Mouse (Mus musculus) kidney, postnatal 25 days (tissue): ENCODE measurements around the gene Slc39a5.

ENCODE experiments used
- DNase-seq, 2 experiments: peaks; one replicate each; pipeline ENCODE4 v3.0.0; 2021; ENCODE audit warnings: mixed read lengths in 2 of 2

Slc39a5 gene

GRCm38 (mm10) chr10:128409692-128410559 is 8.9 kb upstream of the Slc39a5 start:
- DNase-seq: peak; percentile 99

DNA sequence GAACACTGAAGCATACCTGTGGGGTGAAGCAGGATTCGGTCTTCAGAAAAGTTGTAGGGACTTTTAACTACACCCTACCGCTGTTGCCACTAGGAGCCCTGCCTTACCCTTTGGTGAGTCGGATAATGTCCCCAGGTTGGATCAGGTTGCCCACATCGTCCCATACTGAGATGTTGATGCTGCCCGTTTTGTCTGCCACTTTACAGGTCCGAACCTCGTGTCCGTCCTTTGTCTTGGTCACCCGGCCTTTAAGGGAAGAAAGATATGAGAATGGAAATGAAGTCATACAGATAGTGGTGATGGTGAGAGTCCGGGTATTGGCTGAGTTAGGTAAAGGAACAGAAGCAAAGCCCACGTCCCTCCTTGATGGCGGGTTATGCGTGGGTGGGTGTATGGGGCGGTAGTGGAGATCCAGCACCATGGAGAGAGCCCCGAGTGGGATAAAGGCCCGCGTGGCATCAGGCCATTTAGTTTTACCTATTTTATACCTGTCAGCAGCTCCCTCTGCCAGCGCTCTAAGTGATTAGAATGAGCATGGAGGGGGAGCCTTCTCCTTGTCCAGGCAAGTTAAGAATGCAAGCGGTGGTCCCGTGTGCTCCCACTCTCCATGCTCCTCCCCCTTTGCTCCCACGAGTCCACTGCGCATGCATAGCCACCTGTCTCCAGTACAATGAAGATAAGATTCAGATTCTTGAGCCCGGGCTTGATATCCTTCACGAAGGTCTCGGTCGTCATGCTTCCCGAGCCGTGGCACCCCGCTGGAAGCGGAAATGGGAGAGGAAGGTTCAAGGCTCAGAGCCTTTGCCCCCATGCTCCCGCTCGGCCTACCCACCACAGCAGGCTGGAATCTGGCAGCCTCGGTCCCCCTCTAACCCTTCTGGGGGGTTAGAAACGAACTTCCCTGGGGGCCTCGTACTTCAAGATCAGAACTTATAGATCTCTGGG is 7.8 kb upstream of the Slc39a5 start:
- peak; percentile 29 to 61 for DNase-seq

DNA sequence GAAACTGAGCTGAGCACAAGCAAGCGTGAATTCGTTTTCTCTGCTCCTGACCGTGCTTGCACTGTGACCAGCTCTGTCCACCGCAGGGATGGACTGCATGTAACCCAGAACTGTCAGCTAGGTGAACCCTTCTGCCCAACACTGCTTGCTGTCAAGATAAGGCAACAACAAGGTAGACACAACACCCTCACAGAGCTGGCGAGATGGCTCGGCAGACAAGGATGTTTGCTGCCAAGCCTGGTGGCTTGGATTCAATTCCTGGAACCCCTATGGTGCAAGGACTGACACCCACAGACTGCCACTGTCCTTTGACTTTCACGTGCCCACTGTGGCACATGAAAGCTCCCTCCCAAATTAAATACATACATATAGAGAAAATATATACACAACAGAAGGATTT is 2.9 kb upstream of the Slc39a5 start:
- no peak for DNase-seq

DNA sequence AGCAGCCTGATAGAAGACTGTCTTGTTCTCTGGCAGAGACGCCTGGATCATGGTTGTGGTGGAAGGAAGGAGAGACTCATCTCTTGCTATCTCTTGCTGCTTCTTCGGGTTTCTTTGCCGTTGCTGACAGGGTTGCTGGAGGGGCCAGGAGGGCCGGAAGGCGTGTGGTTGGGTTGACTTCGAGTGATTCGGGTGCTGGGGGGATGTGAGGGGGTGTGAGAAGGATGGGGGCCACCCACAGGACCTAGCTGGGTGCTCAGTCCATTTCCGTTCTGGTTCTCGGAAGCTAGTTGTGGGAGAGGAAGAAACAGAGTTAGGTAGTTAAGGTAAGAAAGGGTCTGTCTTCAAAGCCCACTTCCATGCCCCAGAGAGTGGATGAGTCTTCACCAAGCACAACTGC is 609 bp upstream of the Slc39a5 start:
- DNase-seq: peak in 1 of 2 experiments; percentile 38

- peak; percentile 76 to 90 for DNase-seq
Measured at GRCm38 (mm10) chr10:128400338-128400737, 691 bp downstream of the Slc39a5 start.

DNA sequence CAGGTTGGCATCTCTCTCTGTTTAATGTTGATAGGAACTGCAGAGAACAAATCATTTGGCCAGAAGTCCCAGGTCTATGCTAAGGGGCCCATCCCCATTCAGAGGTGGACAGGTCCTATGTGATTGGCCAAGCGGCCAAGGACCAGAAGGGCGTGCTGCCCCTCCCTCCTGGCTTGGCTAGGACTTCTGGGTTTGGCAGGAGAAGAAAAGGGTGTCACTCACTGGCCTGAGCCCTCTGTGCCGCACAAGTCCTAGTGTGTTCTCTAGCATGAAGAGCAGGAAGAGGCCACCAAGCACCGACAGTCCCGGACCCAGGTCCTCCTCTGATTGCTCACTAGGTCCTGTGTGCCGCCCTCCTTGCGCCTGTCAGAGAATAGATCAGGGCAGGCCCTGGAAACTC is 3.6 kb downstream of the Slc39a5 start:
- DNase-seq: peak in 1 of 2 experiments; percentile 54

DNA sequence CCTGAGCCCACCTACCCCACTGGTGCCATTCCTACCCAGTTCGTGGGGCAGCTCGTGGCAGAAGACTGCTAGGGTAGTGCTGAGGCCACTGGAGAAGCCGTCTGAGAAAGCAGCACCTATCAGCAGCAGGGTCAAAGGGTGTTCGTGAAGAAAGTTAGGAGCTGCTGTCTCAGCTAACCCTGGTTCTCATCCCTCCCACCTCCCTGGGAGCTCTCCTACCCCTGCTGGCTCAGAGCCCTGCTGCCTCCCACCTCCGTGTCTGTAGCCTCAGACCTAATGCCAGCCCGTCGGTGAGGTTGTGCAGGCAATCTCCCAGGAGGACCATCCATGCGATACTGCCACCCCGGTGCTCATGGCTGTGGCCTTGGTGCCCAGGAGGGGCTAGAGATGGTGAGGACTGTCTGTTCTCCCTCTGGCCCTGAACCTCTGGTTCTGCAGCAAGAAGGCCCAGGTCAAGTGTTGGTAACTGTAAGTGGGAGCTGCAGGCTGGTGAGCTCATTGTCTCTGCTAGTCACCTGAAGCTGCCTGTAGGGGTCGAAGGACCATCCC is 4.2 kb downstream of the Slc39a5 start:
- DNase-seq: peak; percentile 60 to 75

DNA sequence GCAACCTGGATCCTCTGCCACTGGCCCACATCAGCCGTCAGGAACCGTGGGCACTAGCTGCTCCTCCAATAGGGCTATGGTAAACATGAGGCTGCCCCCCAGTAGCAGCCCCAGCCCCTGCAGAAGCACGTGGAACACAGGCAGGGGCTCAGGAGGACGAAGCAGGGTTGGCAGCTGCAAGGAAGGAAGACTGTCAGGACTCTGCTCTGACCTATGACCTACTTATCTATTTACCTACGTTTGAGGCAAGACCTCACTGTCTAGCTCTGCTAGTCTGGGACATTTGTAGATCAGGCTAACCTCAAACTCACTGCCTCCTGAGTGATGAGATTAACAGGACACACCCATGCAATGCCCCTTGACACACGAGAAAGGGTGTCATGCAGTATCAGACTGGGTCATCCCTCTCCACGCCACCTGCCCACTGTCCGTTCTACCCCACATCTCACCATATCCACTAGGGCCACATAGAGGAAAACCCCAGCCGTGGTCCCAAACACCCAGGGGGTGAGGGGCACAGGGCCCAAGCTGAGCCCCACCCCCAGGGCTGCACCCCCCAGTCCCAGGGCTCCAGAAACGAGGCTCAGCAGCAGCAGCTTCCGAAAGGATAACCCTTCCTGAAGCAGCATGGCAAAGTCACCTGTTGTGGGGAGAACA is 4.9 kb downstream of the Slc39a5 start:
- DNase-seq: peak in 1 of 2 experiments; percentile 33

GRCm38 (mm10) chr10:128391850-128392249 is 9.2 kb downstream of the Slc39a5 start:
- peak in 1 of 2 experiments; percentile 25 for DNase-seq

DNA sequence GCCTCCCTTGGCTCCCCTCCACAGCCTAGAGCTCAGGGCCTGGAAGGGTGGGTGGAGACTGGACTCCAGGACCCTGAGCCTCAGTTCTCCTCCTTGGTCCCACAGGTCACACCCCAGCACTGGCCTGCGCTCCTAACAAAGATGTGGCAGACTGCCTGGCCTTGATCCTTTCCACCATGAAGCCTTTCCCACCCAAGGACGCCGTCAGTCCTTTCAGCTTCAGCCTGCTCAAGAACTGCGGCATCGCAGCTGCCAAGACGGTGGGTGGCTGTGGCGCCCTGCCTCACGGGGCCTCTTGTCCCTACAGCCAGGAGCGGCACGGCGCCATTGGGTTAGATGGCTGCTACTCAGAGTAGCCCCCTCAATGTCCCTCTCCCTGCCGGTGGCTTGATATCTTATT is 10.7 kb downstream of the Slc39a5 start:
- DNase-seq: peak in 1 of 2 experiments; percentile 35

DNA sequence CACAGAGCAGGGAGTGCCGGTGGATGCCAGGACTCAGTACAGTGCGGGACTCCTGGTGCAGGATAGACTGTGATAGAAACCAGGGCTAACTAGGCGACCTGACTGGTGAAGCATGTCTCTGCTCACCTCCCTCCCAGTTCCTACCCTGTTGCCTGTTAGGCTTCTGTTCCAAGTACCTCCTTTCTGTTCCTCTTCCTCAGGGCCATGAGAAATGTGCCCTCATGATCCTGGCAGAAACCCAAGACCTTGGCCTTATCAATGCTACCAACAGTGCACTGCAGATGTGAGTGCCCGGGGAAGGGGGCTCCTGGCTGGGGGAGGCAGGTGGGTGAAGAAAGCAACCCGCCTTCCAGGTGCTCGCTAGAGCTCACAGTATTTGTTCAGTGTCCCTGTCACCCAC is 11.5 kb downstream of the Slc39a5 start:
- DNase-seq: no peak

GRCm38 (mm10) chr10:128388941-128389340 is 12.1 kb downstream of the Slc39a5 start:
- DNase-seq: peak in 1 of 2 experiments; percentile 20

GRCm38 (mm10) chr10:128385902-128386301 is 15.1 kb downstream of the Slc39a5 start:
- DNase-seq: no peak

DNA sequence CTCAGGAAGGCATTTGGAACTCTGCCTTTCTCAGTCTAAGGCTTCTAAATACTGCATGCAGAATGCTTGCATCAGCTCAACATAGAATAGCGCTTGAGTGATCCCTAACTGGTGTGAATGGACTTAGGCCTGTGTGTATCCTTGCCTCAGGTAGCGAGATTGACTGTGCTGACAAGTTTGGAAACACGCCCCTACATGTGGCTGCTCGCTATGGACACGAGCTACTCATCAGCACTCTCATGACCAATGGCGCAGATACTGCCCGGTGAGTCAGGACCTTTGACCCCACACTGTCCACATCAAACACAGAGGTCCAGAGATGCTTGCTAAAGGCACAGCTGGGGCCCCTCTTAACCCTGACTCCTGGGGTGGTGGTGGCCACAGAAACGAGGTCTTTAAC is 18.5 kb downstream of the Slc39a5 start:
- peak in 1 of 2 experiments; percentile 36 for DNase-seq

DNA sequence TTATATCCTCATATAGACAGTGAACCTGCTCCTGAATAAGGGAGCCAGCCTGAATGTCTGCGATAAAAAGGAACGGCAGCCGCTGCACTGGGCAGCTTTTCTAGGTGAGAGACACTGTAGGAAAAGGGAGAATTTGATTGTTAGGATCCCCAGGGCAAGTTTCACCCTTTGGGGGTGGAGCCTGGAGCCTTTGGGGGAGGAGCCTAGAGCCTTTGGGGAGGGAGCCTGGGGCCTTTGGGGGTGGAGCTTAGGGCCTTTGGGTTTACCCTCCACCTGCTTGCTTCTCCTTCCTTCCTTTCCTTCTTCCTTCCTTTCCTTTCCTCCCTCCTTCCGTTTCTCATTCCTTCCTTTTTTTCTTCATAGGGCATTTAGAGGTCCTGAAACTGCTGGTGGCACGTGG is 20.5 kb downstream of the Slc39a5 start:
- DNase-seq: peak; percentile 54 to 55

DNA sequence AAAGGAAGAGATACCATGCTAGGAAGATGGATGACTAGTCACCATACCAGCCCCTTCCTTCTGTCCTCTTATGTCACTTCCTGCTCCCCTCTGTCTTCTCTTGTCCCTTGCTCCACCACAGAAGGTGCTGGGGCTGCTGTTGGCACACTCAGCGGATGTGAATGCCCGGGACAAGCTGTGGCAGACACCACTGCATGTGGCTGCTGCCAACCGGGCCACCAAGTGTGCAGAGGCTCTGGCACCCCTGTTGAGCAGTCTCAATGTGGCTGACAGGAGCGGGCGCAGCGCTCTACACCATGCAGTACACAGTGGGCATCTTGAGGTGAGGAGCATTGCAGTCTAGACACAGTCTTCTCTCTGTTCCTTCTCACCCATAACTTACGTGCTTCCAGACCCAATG is 21.8 kb downstream of the Slc39a5 start:
- peak in 1 of 2 experiments; percentile 35 for DNase-seq

DNA sequence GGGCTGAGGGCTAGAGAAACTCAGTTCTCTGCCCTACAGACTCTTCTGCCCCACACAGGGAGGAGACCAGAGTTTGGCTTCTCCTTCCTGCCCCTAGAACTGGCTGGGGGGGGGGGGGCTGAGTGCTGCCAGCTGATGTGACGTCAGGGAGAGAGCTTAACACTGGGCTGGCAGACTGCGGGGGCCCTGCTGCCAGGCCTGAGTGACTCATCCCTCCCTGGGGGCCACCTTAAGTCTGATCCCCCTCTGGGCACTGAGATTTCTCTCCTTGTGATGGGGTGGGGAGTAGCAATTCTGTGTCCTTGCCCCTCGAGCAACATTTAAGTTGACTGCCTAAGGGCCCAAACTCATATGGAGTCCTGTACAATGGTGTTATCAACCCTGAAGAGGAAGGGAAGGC is 22.6 kb downstream of the Slc39a5 start:
- DNase-seq: peak in 1 of 2 experiments; percentile 28

DNA sequence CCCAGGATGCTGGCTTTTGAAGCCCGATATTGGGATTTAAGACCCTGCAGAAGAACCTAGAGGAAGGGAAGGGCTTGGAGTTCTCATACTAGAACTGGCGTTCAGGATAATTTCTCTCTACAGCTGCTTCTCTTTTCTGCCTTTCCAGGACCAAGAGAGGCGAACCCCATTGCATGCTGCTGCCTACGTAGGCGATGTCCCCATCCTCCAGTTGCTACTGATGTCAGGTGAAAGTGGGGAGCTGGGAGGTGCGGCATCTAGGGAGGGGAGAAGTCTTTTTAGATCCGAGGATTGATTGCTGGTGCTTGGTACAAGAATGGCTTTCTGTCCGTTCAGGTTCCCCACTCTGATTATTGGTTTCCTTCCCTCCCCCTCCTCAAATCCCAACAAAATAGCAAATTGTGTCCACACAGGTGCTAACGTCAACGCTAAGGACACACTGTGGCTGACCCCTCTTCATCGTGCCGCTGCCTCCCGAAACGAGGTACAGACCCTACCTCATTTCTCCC is 23.0 kb downstream of the Slc39a5 start:
- DNase-seq: peak in 1 of 2 experiments; percentile 18

- peak; percentile 43 to 61 for DNase-seq
Measured at GRCm38 (mm10) chr10:128377222-128377939, 23.6 kb downstream of the Slc39a5 start.

DNA sequence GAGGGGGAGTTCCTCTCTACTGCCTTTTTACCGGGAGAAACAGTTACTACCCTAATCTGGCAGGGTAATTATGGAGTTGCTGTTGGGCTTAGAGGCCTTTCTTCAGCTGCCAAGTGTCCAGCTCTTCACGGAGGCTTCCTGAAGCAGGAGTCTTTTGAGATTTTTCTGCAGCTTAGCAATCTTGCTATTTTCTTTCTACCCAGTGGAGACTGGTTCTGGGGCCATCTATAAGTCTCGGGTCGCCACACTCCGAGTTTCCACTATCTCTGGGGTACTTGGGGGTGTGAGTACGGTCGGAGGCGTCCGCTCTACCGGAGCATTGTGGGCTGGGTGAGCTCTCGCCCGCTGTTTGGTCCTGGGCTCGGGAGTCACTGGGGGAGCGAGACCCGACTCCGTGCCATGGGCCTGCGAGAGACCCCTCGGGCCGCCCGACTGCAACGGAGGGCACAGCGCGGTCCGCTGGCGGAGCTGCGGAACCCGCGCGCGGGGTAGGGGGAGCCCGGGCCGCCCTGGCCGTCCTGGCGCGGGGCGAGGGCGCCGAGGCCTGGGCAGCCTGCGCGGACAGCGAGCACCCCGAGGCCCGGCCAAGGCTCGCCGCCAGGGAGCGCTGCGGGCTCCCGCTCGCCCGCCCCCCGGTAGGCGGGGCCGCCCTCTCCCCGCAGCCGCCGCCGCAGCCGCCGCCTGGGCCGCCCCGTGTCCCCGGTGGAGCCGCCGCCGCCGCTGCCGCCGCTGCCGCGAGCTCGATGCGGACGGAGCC is 24.4 kb downstream of the Slc39a5 start, which contains the start of gene Ankrd52:
Gene Ankrd52, plus strand, starts transcription at position 661 of the 757 bp plus-strand sequence.
- DNase-seq: peak; percentile 84 to 91

GRCm38 (mm10) chr10:128376099-128376454 is 25.0 kb downstream of the Slc39a5 start:
- DNase-seq: no peak
